Mouse (Mus musculus) heart, postnatal 0 days (tissue): ENCODE measurements around the gene Catsperd.

ENCODE experiments used
- CTCF ChIP-seq: IDR thresholded peaks from 2 replicates; pipeline ENCODE4 v1.5.1; 2016; ENCODE audit warnings: antibody characterized with exemption, control low read depth, low read depth
- EP300 ChIP-seq: IDR thresholded peaks from 2 replicates; pipeline ENCODE4 v1.6.1; 2016; ENCODE audit warnings: antibody characterized with exemption, low read depth

DNA sequence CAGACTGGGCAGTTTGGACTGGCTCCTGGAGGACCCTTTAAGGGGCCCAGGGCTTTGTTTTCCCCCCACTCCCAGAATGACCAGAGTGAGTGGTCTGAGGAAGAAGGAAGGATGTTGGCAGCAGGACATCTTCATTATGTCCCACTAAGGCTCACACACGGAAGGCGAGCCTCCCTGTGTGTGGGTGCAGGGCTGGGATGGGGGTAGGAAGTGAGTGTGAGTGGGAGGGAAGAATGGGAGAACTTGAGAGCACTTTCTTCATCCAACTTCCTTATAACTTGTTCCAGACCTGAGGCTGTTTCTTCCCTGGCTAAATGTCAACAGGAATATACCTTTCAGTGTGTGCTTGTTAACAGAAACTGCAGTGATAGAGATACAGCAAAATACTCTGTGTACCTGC, 16.6 kb upstream of the Catsperd start:
- TF ChIP-seq CTCF = no peak
- TF ChIP-seq EP300 = no peak
